Mouse (Mus musculus) neural tube, embryonic 10.5 days (tissue): ENCODE measurements at regions not wholly inside any gene's neighbourhood (a gene's known extent, or its start where the extent isn't known, plus 50 kb on each side); places are given as distances from the start of the nearest gene placed in this dataset.
A peak's percentile ranks its signal among the peaks of the same experiment; 100 is the strongest.

Experiments used
- DNase-seq: peaks from one replicate; pipeline ENCODE4 v3.0.0-alpha.2; 2017; ENCODE audit warnings: low spot score; ENCODE audit errors: extremely low spot score

- DNase-seq = no peak
Observed at GRCm38 (mm10) chr14:118318524-118318923, 51.8 kb downstream of the Gm9376 start.

GRCm38 (mm10) chr14:118320101-118320500, 53.3 kb downstream of the Gm9376 start:
- no peak for DNase-seq

- DNase-seq = no peak
Observed at GRCm38 (mm10) chr14:118321083-118321482, 54.3 kb downstream of the Gm9376 start.

DNA sequence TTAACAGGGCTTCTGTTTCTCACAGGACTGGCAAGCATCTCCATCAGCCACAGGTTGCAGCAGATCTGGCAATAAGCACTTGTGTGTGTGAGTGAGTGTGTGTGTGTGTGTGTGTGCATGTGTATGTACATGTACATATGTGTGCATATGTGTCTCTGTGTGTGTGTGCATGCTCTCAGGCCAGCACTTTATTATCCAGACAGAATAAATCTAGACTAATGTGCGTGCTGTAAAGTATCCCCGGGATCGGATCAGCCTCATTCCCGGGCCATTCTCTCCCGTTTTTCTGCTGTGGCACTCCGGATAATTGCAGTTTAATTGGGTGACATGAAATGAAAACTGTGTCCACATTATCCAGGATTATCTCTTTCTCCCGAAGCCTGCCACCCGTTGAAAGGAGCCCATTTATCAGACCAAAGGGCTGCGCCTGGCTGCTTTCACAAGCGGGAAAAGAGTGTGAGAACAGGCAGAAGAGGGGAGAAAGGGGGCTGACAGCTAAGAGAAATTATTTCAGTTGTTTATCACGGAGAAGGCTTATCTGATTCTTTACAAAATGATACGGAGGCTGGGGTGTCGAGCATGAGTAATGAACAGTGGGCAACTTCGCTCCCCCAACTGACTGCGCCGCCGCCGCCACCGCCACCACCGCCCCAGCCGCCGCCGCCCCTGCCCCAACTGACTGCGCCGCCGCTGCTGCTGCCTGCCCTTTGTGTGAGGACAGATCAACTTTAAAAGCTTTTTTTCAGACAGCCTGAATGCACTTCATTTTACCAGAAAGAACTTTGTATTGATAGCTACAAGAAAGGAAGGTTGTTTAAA, 55.5 kb downstream of the Gm9376 start:
- peak; percentile 55 for DNase-seq

DNA sequence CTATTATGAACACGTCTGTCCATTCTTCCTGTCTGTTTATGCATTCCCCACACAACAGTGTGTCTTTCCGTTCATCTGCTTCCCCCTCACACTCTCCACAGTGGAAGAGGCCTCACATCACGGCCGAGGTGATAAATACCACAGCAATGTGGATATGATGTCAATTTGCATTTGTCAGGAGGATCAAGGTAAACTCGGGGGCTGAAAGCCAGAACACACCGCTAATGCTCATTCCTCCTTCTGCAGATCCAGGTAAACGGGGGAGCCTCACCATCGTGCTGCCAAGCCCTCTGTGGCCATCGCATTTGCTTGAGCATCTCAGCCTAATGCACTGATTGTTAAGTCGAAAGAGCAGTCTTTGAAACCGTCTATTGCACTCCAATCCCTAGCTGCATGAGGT, 56.1 kb downstream of the Gm9376 start:
- peak; percentile 37 for DNase-seq

DNA sequence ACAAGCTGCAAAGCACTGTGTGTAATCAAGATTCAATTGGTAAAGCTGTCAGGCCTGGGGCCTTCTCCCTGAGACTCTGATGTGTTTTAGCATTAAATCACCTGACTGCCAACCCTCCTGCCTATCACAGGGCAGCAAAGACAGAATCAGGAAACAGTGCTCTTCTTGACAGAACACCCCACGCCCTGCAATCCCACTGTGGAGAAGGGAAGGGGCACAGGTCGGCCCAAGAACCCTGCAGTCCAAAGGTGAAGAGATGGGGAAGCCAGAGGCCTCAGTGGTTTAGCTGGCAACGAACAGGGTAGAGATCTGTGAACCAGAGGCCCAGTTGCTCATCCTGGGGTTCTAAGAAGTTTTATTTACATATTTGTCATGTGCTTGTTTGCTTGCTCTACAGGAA, 71.3 kb downstream of the Gm9376 start:
- DNase-seq = peak; percentile 6

DNA sequence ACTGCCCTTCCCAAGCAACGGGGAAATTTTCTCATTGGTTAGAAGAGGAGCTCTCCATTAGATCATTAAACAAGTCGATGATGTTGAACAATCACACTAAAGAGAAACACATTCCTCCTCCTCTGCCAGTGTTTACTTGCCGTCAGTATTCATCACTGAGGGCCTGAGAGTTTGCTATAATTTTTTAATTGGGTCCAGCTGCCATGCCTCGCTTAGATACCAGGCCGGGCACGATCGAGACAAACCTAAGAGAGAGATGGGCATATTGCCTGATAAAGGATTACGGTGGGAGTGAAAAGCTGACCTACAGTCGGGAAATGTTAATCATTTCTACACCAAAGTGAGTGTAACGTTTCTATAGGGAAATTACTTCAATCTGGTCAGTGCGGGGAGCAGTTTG, 96.2 kb downstream of the Gm9376 start:
- no peak for DNase-seq

- no peak for DNase-seq
Observed at GRCm38 (mm10) chr14:118363391-118363821, 96.6 kb downstream of the Gm9376 start.

DNA sequence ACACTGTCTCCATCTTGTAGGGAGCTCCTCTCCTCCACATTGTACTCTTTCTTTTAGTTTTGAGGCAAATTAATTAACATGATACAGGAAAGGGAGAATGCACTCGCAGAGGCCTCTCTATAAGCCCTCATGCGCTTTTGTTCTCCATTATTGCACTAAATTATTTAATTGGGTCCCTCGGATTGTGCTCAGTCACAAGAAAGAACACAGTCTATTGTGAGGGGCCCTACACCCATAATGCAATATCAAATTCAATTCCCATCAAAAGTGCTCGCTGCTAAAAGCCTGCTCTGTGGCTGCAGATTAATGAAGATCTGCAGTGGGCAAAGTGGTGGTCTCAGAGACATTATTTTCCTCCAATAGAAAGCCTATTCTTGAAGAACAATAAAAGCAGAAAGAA, 99.8 kb downstream of the Gm9376 start:
- no peak for DNase-seq

DNA sequence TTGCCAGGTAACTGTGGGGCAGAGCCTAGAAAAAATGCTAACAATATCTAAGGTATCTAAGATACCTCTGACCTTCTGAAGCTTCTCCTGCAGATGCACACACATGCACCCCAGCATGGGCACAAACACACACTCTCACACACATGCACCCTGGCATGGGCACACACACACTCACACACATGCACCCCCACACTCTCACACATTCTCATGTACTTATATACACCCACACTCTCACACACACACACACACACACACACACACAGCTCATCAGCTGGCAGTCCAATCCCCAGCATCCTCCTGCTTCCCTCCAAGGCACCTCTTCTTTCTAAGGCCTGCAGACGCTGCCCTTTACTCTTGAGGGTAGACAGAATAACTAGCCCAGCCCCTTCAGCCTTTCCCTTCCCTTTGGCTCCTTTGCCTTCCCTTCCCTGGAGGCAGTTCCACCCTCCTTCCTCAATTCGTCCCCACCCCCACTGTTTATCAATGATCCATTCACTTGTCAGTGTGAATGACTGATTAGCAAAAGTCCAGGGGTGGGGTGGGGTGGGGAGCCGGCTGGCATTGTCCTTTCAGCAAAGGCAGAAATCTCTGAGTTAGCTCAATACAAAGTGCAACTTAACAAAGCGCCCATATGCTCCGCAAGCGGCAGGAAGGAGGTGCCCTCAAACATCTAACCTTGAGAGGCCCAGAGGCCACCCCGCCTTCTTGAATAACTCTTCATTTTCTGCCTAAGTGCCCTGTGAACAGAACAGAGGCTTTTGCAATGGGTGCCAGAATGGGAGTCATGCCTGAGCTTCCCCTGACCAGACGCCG, 102.1 kb downstream of the Gm9376 start:
- DNase-seq = peak; percentile 55

- no peak for DNase-seq
Observed at GRCm38 (mm10) chr14:118371336-118371735, 104.6 kb downstream of the Gm9376 start.

- DNase-seq = no peak
Observed at GRCm38 (mm10) chr14:118374819-118375520, 108.2 kb downstream of the Gm9376 start.

GRCm38 (mm10) chr14:118375641-118376040, 108.9 kb downstream of the Gm9376 start:
- no peak for DNase-seq

GRCm38 (mm10) chr14:118379624-118380023, 112.9 kb downstream of the Gm9376 start:
- DNase-seq = no peak

DNA sequence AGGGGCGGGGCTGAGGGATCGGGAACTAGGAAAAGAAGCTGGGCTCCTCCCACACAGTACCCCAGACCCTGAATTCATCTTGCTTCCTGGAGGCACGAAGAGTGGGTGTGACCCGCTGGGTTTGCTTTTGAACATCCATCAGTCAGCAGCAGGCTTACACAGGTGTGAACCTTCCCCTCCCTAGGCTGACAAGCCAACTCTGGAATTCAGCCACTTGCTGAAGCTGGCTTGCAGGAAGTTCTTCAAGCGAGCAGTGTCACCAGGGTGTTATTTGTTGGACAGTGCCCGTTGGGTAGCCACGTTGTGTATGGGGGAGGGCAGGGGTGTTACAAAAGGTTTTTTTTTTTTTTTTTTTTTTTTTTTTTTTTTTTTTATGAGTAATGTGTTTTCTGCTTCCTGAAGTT, 118.8 kb downstream of the Gm9376 start:
- DNase-seq = no peak

GRCm38 (mm10) chr14:118388061-118388460, 121.3 kb downstream of the Gm9376 start:
- DNase-seq = no peak

DNA sequence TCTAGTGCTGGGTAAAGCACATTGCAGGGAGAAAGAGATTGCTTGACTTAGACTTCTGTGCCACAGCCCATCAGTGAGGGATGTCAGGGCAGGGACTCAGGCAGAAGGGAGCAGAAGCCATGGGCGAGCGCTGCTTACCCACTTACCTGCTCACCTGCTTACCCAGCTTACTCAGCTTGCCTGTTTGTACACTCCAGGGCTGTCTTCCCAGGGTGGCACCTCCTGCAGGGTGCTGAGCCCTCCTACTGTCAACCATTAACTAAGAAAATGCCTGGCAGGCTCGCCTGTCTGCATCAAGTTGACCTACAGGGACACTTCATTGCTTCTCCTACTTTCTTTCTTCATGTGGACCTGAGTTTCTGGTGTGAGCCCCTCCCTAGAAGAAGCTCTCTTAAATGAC, 124.0 kb downstream of the Gm9376 start:
- DNase-seq = no peak

- no peak for DNase-seq
Observed at GRCm38 (mm10) chr14:118391561-118391960, 124.8 kb downstream of the Gm9376 start.

- DNase-seq = no peak
Observed at GRCm38 (mm10) chr14:118393676-118394075, 126.9 kb downstream of the Gm9376 start.

GRCm38 (mm10) chr14:118414275-118414674, 147.5 kb downstream of the Gm9376 start:
- DNase-seq = no peak

DNA sequence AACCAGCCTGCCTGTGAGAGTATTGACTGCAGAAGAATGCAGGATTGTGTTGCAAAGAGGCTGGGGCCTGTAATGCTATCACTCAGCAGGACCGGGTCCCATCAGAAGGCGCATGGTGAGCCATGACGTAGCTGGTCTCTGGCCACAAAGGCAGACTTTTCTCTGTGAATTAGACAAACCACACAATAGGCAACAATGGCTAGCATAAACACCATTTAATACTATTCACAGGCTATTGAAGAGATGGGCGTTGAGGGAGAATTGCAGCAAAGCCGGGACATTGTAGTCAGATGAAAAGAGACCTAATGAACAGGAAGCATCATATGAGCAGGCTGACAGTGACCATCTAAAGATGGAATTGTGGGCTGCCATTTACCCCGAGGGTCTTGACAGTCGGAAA, 149.4 kb downstream of the Gm9376 start:
- peak; percentile 32 for DNase-seq
